Comparison of ENCODE assay signal across 16 mouse cellular contexts in the genomic region with DNA sequence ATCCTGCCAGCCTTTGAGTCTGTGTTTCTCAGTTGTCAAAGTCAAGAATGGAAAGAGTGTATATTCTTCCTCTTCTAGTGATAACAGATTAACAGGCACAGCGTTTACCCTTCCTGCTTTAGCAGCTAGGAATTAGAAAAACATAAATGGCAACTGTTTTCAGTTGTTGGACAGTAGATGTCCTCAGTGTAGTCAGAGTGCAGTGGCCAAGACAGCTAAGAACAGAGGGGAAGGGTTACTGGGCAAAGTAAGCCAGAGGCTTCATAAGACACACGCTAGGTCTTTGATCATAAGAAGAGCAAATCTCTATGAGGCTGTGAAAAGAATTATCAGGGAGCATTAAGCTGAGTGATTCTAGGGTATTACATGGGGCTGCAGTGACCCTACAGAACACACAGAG.
"Had no signal": no experiment of that assay in that cellular context is flagged by ENCODE, and none has a peak within 500 bp of the region (broad histone marks: within the 10 kb centered on the region; RNA-seq: fewer than 3 reads in every experiment).

No protein-coding gene starts in this region.

- H3K27me3 ChIP-seq: neural tube, embryonic 15.5 days; stomach, embryonic 15.5 days had no signal

- H3K4me1 ChIP-seq: neural tube, embryonic 13.5 days; neural tube, embryonic 15.5 days; stomach, embryonic 15.5 days had no signal

- H3K9me3 ChIP-seq: neural tube, embryonic 13.5 days; neural tube, embryonic 15.5 days; stomach, embryonic 15.5 days had no signal

- H3K4me2 ChIP-seq: neural tube, embryonic 13.5 days; neural tube, embryonic 15.5 days; stomach, embryonic 15.5 days had no signal

- H3K27ac ChIP-seq: neural tube, embryonic 13.5 days; neural tube, embryonic 15.5 days; stomach, embryonic 15.5 days; stomach, postnatal 0 days had no signal

- H3K9ac ChIP-seq: neural tube, embryonic 13.5 days; neural tube, embryonic 15.5 days; stomach, embryonic 15.5 days had no signal

- H3K36me3 ChIP-seq: neural tube, embryonic 13.5 days; neural tube, embryonic 15.5 days; stomach, embryonic 15.5 days had no signal

- DNase-seq: retina, postnatal 1 day; right cerebral cortex, adult 18-20 months; right cerebral cortex, postnatal 14 days; right cerebral cortex, postnatal 25 days; right cerebral cortex, postnatal 4 days; spleen, adult 18-20 months; thymus, adult 18-20 months; thymus, adult 2 months; thymus, postnatal 14 days; thymus, postnatal 25 days; thymus, postnatal 36 days; thymus, postnatal 4 days had no signal

- H3K4me3 ChIP-seq: neural tube, embryonic 13.5 days; neural tube, embryonic 15.5 days; stomach, embryonic 15.5 days had no signal
